In the genomic region with DNA sequence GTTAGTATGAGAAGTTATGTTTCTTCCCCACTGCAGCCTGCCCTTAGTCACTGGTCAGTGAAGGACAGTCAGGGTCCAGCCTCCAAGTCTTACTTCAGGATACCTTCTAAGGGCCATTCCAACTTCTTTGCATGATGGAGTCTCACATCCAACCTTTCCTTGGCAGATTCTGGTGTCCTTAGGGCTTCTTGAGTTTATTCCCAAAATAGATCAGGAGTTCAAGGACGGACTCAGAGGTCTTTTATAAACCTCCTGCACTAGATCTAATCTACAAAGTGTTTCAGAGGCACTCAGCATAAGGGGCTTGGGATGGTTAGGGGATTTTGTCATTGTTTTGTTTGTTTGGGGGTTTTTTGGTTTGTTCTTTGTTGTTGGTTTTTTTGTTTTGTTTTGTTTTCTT, we compare ENCODE assay signal across 23 mouse cellular contexts. TPM values are rescaled to one million over a fixed set of nuclear protein-coding genes. Genes with fewer than 3 reads are reported as not detected.
"Had no signal": no experiment of that assay in that cellular context is flagged by ENCODE, and none has a peak within 500 bp of the region (broad histone marks: within the 10 kb centered on the region; RNA-seq: fewer than 3 reads in every experiment).

No protein-coding gene starts in this region.

- H3K9me3 ChIP-seq: heart, embryonic 15.5 days; hindbrain, embryonic 10.5 days; hindbrain, embryonic 12.5 days; intestine, embryonic 15.5 days; limb, embryonic 10.5 days; limb, embryonic 12.5 days; liver, embryonic 13.5 days had no signal

- H3K4me1 ChIP-seq: heart, embryonic 13.5 days; heart, embryonic 15.5 days; hindbrain, embryonic 10.5 days; hindbrain, embryonic 12.5 days; intestine, embryonic 15.5 days; liver, embryonic 13.5 days had no signal

- H3K27ac ChIP-seq: heart, adult 2 months; heart, embryonic 13.5 days; heart, embryonic 15.5 days; hindbrain, embryonic 10.5 days; hindbrain, embryonic 12.5 days; hindbrain, embryonic 14.5 days; intestine, embryonic 15.5 days; layer of hippocampus, adult 2 months; left cerebral cortex, adult 2 months; limb, embryonic 10.5 days; limb, embryonic 12.5 days; liver, embryonic 13.5 days had no signal

- H3K27me3 ChIP-seq: heart, embryonic 13.5 days; heart, embryonic 15.5 days; hindbrain, embryonic 12.5 days; intestine, embryonic 15.5 days; limb, embryonic 12.5 days; liver, embryonic 13.5 days had no signal

- H3K9ac ChIP-seq: heart, embryonic 13.5 days; heart, embryonic 15.5 days; hindbrain, embryonic 12.5 days; hindbrain, embryonic 14.5 days; intestine, embryonic 15.5 days; limb, embryonic 12.5 days; liver, embryonic 13.5 days had no signal

- H3K4me3 ChIP-seq: heart, adult 2 months; heart, embryonic 13.5 days; heart, embryonic 15.5 days; hindbrain, embryonic 10.5 days; hindbrain, embryonic 12.5 days; intestine, embryonic 15.5 days; layer of hippocampus, adult 2 months; left cerebral cortex, adult 2 months; limb, embryonic 10.5 days; limb, embryonic 12.5 days; liver, embryonic 13.5 days had no signal

- DNase-seq: gastrocnemius, postnatal 14 days; heart, adult 2 months; heart, postnatal 14 days; heart, postnatal 4 days; kidney, adult 18-20 months; kidney, adult 8-10 months; kidney, postnatal 10 days; kidney, postnatal 25 days; kidney, postnatal 4 days; liver; liver, embryonic 13.5 days had no signal

- H3K36me3 ChIP-seq: heart, embryonic 13.5 days; heart, embryonic 15.5 days; hindbrain, embryonic 10.5 days; hindbrain, embryonic 12.5 days; intestine, embryonic 15.5 days; limb, embryonic 10.5 days; limb, embryonic 12.5 days; liver, embryonic 13.5 days had no signal

RNA-seq across cellular contexts. Expression of a gene that starts 30.3 kb away (rescaled TPM):
- total RNA-seq: granulocyte monocyte progenitor cell, adult 5-6 weeks; heart, adult 2 months had no signal
- polyA plus RNA-seq: heart, adult 2 months; inflammation-experienced regulatory T-cells, adult 6 months had no signal
